Mouse (Mus musculus): ENCODE results near the gene Gm3015.
"Not testable (repeated sequence)": the region's sequence is repeated elsewhere in the genome, so short reads cannot be mapped to it uniquely, and the experiment has no call there.

Gene Gm3015

DNA sequence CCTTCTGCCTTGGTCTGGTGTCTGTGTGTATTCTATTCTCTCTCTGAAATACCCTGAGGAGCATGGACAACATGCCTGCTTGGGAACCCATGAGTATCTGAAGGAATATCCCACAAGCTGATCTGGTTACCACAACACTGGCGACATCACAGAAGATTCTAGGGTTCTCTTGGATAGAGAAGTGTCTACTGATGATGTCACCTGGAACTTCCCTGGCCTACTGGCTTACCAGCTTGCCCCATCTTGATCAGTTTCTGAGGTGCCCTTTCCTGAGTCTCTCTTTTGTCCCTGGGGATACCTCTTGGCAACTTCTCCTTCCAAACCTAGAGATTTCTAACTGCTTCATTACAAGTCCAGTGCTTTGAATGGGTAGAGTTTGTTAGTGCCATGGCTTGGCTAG is at the start of gene Gm3015:
Gm3015 (minus strand) TSS at position 101 of the 400 bp plus-strand sequence.
- DNase-seq: not testable (repeated sequence)

DNA sequence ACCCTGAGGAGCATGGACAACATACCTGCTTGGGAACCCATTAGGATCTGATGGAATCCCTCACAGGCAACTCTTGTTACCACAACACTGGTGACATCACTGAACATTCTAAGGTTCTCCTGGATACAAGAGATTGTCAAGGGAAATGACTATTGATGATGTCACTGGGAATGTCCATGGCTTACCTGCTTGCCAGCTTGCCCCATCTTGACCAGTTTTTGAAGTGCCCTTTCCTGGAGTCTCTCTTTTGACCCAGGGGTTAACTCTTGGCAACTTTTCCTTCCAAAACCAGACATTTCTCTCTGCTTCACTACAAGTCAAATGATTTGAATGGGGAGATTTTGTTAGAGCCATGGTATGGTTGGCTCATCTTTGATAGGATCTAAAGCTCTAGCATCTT is 29.3 kb upstream of the Gm3015 start, which contains the start of gene Gm10377:
Gm10377 (minus strand) TSS at position 101 of the 400 bp plus-strand sequence.
- not testable (repeated sequence) for DNase-seq
